Mouse (Mus musculus) heart, embryonic 14.5 days (tissue): ENCODE results near the gene Gbx1. TPM values are rescaled to one million over a fixed set of nuclear protein-coding genes. Genes with fewer than 3 reads are reported as not detected.
A peak's percentile ranks its signal among the peaks of the same experiment; 100 is the strongest.

Source experiments
- ATAC-seq: fragments of 200-750 bp; cut with Nextera tagmentation; 2 replicates; pipeline ENCODE4 v1.8.0; 2017; ENCODE audit warnings: low read depth, moderate TSS enrichment; ENCODE audit not compliant: insufficient number of reproducible peaks, insufficient read depth, low FRiP score
- H3K27ac ChIP-seq, 2 experiments: fragments of 200-500 bp in 1 of 2; fragments of 300-500 bp in 1 of 2; sonication (generic) in 1 of 2; replicated peaks in 1 of 2; 2 replicates each; pipeline ENCODE4 v1.5.1; 2012 to 2014; ENCODE audit warnings: low read depth in 2 of 2, low read length in 2 of 2, control low read depth in 1 of 2, mild to moderate bottlenecking in 1 of 2, mixed read lengths in 1 of 2; ENCODE audit not compliant: control insufficient read depth in 1 of 2, insufficient read depth in 1 of 2
- H3K27me3 ChIP-seq: fragments of 300-500 bp; sonication (generic); 2 replicates; pipeline ENCODE4 v1.6.1; 2014; ENCODE audit warnings: mild to moderate bottlenecking, low read length, control low read depth; ENCODE audit not compliant: control insufficient read depth, insufficient read depth
- H3K36me3 ChIP-seq: fragments of 300-500 bp; sonication (generic); 2 replicates; pipeline ENCODE4 v1.6.1; 2014; ENCODE audit warnings: mild to moderate bottlenecking, control low read depth, low read length, mixed read lengths; ENCODE audit not compliant: control insufficient read depth, insufficient read depth
- H3K4me1 ChIP-seq, 2 experiments: fragments of 200-500 bp in 1 of 2; fragments of 300-500 bp in 1 of 2; sonication (generic) in 1 of 2; 2 replicates each; pipeline ENCODE4 v1.6.1; 2012 to 2014; ENCODE audit warnings: low read length in 2 of 2, control low read depth in 1 of 2, mixed read lengths in 1 of 2; ENCODE audit not compliant: control insufficient read depth in 2 of 2, insufficient read depth in 2 of 2
- H3K4me2 ChIP-seq: fragments of 300-500 bp; sonication (generic); 2 replicates; pipeline ENCODE4 v1.6.1; 2014; ENCODE audit warnings: mild to moderate bottlenecking, low read length
- H3K4me3 ChIP-seq, 2 experiments: fragments of 200-500 bp in 1 of 2; fragments of 300-500 bp in 1 of 2; sonication (generic) in 1 of 2; 2 replicates each; pipeline ENCODE4 v1.5.1; 2012 to 2014; ENCODE audit warnings: low read length in 2 of 2, mild to moderate bottlenecking in 2 of 2, control low read depth in 1 of 2, low read depth in 1 of 2, moderate library complexity in 1 of 2; ENCODE audit not compliant: control insufficient read depth in 1 of 2, insufficient read depth in 1 of 2
- H3K9ac ChIP-seq: fragments of 300-500 bp; sonication (generic); 2 replicates; pipeline ENCODE4 v1.6.1; 2014; ENCODE audit warnings: mild to moderate bottlenecking, low read length
- H3K9me3 ChIP-seq: fragments of 300-500 bp; sonication (generic); 2 replicates; pipeline ENCODE4 v1.6.1; 2016; ENCODE audit warnings: low read length, control low read depth; ENCODE audit not compliant: control insufficient read depth
- WGBS: fragments of 180-500 bp; shearing (Covaris S2); extraction: QIAGEN DNeasy Blood & Tissue Kit; methylation state at CpG from one replicate; pipeline ENCODE4 v1.1.7; 2014; 5-methylcytosine and 5-hydroxymethylcytosine counted together
- polyA plus RNA-seq: library from polyadenylated mRNA; unstranded; fragments of >200 nt; fragmentation: Nextera tagmentation; extraction: Ambion mirVana; gene quantifications from 2 replicates; pipeline ENCODE4 v1.2.1, GENCODE M21; 2014

Gbx1 gene
- polyA plus RNA-seq, 1 experiment from 2014 or later: 0.07 TPM

DNA sequence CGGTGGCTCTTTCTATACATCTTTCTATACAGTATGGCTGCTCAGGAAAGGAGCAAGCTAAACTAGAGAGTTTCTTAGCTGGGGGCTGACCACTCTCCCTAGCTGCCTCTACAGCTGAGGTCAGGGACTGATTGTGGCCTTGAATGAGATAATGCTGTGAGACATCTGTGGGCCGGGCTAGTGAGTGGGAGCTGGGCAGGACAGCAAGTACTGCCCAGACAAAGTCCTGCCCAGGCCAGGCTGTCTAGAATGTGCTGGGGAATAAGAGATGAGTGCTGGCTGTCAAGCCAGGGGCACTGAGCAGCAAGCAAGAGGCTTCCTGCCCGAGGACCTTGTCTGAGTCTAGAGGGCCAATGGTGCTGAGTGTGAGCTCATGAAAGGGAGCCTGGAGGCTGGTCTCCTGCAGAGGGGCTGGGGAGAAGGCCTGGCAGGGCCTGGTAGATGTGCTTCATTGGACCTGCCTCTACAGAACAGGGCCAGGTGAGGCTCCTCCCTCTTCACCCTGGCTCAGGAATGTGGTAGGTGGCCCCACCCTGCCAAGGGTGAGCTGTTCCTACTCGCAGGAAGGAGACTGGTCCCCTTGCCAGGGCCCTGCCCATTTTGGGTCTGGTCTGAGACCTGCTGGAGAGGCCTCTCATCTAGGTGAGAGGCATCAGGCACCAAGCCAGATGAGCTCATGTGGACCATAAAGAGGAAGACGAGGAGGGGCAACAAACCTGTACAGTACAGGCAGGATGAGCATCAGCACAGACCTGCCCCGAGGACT lies 51.3 kb downstream of the Gbx1 start:
- Histone ChIP-seq H3K27ac (no peak overlapping the region), H3K27me3 (no peaks in the 10 kb centered on the region), H3K9me3 (no peaks in the 10 kb centered on the region), H3K4me2 (peak overlapping the region; percentile 93), H3K4me1 (peaks cover 17 to 36% of the 10 kb centered on the region in 2 experiments), H3K9ac (peak overlapping the region; percentile 10), H3K4me3 (peak overlapping the region in 1 of 2 experiments; percentile 44; a peak in 1 of 4 replicates), H3K36me3 (peaks cover 43% of the 10 kb centered on the region)
- 56% methylated on average over 6 of the region's 6 CpGs for WGBS
- ATAC-seq: no peak

DNA sequence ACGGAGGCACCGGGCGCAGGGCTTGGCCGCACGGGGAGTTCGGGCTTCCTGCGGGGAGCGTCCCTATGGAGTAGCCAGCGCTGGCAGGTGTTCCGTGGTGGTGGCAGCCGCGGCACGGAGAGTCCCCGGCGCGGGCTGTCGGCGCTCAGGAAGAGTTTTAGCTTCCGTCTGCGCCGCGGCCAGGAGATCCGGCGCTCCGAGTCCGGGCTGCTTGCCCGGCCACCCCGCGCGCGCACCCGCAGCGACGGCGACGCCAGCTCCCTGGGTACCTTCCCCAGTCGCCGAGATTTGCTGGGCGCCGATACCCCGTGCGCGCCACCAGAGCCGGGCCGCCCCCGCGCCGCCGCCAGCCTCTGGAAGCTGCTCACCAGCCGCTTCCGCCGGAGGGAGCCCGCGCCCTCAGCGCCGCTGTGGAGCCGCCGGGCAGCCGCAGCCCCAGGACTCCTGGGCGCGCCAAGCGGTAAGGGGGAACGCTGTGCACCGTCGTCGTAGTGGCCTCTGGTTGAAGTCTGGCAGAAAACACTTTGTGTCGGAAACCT lies 52.2 kb downstream of the Gbx1 start:
- H3K4me3 ChIP-seq: peak overlapping the region; percentile 44 to 48
- H3K36me3 ChIP-seq: peaks cover 35% of the 10 kb centered on the region
- H3K4me2 ChIP-seq: peak overlapping the region; percentile 93
- H3K9me3 ChIP-seq: no peaks in the 10 kb centered on the region
- WGBS: 1% methylated on average over 50 of the region's 67 CpGs
- H3K4me1 ChIP-seq: peaks cover 17 to 36% of the 10 kb centered on the region in 2 experiments
- H3K27ac ChIP-seq: no peak overlapping the region
- H3K9ac ChIP-seq: peak overlapping the region; percentile 69
- H3K27me3 ChIP-seq: no peaks in the 10 kb centered on the region
- ATAC-seq: no peak

DNA sequence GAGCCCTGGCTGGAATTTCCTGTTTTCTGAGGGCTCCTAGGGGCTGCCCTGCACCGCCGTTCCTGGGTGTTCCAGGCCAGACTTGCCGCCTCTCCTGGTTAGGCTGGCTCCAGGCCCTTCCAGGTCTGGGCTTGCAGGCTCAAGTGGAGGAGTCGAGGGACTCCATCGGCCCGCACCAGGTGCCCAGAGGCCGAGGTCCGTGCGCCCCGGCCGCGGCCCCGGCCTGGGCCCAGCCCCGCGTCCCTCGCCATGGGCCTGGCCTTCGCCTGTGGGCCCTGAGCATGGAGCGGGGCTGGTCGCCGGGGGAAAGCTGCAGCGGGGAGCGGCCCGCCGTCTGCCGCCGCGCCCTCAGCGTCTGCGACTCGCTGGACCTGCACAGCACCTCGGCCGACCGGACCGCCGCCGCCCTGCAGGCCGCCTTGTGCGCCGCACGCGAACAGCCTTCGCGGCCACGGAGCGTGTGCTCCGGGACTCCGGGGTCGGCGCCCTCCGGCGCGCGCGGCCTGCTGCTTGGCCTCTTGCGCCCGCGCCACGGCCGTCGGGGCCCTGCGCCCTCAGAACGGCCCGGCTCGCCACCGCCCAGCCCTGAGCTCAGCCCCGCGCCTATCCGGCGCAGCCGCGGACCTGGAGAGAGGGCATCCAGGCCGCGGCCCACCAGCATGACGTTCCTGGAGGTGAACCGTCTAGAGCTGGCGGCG lies 52.8 kb downstream of the Gbx1 start:
- Histone ChIP-seq H3K4me2 (peak overlapping the region; percentile 93), H3K4me3 (peak overlapping the region; percentile 44 to 48), H3K27me3 (no peaks in the 10 kb centered on the region), H3K4me1 (peaks cover 17 to 36% of the 10 kb centered on the region in 2 experiments), H3K36me3 (peaks cover 29% of the 10 kb centered on the region), H3K9me3 (no peaks in the 10 kb centered on the region), H3K27ac (no peak overlapping the region), H3K9ac (peak overlapping the region; percentile 69)
- ATAC-seq: no peak
- 3% methylated on average over 76 of the region's 77 CpGs for WGBS

DNA sequence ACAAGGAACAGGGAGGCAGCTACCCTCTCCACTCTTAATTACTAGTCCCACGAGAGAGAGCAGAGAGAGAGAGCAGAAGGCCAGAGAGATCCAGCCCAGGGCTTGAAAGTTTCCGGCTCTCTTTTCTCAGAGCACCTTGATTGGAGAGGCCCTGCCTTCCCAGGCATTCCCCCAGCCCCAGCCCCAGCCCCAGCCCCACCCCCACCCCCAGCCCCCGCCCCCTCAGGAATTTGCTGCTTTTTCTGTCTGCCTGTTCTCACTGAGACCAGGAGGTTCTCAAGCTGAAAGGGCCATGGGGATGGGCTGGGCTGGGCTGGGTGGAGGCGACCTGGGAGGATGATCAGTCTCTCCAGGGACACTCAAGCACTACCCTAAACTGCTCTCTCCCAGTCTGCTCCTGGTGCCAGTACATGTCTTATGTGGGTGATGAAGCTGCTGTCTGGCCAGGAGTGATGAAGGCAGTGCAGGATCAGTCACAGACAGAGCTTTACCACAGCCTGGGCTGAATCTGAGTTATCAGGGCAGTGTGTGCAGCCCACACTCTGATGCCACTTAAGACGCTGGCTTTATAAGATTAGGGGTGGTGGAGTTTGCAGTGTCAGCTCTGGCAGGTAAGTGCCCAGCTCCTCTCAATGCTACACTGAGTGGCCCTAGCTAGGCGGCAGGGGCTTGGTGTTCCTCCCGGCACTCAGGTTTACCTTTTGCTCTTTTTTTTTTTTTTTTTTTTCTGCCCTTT lies 54.0 kb downstream of the Gbx1 start:
- Histone ChIP-seq H3K4me2 (peak overlapping the region; percentile 93; the same call in 1 of the 2 replicates), H3K27ac (no peak overlapping the region), H3K4me1 (peaks cover 17 to 36% of the 10 kb centered on the region in 2 experiments), H3K4me3 (no peak overlapping the region), H3K27me3 (no peaks in the 10 kb centered on the region), H3K36me3 (peaks cover 17% of the 10 kb centered on the region), H3K9me3 (no peaks in the 10 kb centered on the region), H3K9ac (no peak overlapping the region)
- no peak for ATAC-seq
- WGBS: 32% methylated on average over 7 of the region's 7 CpGs

DNA sequence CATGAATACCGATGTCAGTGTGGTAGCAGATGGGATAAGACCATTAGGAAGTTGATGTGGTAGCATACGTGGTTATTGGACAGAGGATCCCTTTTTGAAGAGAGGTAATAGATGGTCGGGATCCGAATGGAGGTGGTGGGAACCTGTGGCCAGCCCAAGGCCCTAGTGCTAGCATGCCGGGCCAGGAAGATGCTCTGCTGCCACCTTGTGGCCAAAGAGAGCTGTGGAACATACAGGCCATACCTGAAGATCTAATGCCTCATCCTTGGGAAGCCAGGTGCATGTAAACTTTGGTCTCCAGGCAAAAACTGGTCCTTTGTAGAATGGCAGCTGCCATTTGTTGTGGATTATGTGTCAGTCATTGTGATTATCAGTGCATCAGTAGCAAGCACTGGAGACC lies 56.4 kb downstream of the Gbx1 start:
- H3K27me3 ChIP-seq: no peaks in the 10 kb centered on the region
- H3K36me3 ChIP-seq: no peaks in the 10 kb centered on the region
- H3K9me3 ChIP-seq: no peaks in the 10 kb centered on the region
- H3K4me3 ChIP-seq: no peak overlapping the region
- no peak overlapping the region for H3K9ac ChIP-seq
- ATAC-seq: peak; percentile 40; the same call in 1 of the 2 replicates
- 14% methylated on average over 5 of the region's 5 CpGs for WGBS
- H3K4me1 ChIP-seq: peaks cover 14 to 38% of the 10 kb centered on the region in 2 experiments
- H3K4me2 ChIP-seq: no peak overlapping the region
- no peak overlapping the region for H3K27ac ChIP-seq

DNA sequence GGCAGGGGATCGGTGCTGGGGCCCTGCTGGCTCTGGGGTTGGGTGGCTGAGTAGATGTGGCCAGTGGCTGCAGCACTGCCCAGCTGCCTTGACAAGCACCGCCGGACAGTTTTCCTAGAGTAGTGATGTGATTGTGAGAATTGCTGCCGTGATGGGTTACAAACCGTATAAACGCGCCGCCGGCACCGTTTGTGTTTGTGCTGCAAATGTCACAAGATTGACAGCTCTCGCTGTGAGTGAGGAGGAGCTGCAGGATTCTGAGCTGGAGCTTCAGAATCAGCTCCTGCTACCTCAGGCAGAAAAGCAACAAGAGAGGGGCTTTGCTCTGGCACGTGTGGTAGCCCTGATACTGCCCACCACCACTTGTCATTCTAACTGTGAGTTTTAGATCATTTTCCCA lies 60.2 kb downstream of the Gbx1 start:
- no peak overlapping the region for H3K4me3 ChIP-seq
- H3K9ac ChIP-seq: no peak overlapping the region
- WGBS: 53% methylated on average over 12 of the region's 12 CpGs

DNA sequence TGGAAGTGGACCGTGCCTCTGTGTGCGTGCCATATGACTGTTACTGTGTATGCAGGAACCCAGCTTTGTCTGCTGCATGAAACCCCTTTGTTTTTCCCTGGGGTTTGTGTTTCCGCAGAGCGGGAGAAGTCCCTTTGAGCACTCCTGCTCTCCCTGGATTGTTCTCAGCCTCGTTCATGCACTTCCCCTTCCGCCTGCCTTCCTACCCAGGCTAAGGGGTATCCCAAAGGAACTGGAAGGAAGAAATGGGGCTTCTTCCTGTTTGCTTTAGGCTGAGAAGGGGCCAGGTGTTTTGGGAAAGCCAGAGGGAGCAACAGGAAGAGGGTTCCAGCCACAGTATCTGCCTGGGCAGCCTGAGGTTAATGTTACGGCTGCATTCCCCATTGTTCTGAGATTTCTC lies 71.4 kb downstream of the Gbx1 start:
- H3K27ac ChIP-seq: peak overlapping the region; percentile 58 to 72
- H3K9me3 ChIP-seq: no peaks in the 10 kb centered on the region
- H3K36me3 ChIP-seq: peaks cover 13% of the 10 kb centered on the region
- H3K4me3 ChIP-seq: no peak overlapping the region
- WGBS: 58% methylated on average over 7 of the region's 7 CpGs
- peaks cover 17 to 36% of the 10 kb centered on the region in 2 experiments for H3K4me1 ChIP-seq
- no peak for ATAC-seq
- H3K4me2 ChIP-seq: 0 out of 2 replicates have a peak overlapping the region, but pooled peaks have one; percentile 95
- H3K9ac ChIP-seq: peak overlapping the region; percentile 36; the same call in 1 of the 2 replicates
- H3K27me3 ChIP-seq: no peaks in the 10 kb centered on the region

More for the DNA sequence above, 60.2 kb downstream of the Gbx1 start:
- Histone ChIP-seq H3K4me1 (peaks cover 0 to 7% of the 10 kb centered on the region in 2 experiments; a peak in 1 of 4 replicates), H3K9me3 (no peaks in the 10 kb centered on the region), H3K27me3 (no peaks in the 10 kb centered on the region), H3K27ac (no peak overlapping the region), H3K4me2 (no peak overlapping the region), H3K36me3 (no peaks in the 10 kb centered on the region)
- no peak for ATAC-seq
